Mouse (Mus musculus): ENCODE measurements around the gene Zfp966.
"Not testable (repeated sequence)": the region's sequence is repeated elsewhere in the genome, so short reads cannot be mapped to it uniquely, and the experiment has no call there.

Zfp966 gene

DNA sequence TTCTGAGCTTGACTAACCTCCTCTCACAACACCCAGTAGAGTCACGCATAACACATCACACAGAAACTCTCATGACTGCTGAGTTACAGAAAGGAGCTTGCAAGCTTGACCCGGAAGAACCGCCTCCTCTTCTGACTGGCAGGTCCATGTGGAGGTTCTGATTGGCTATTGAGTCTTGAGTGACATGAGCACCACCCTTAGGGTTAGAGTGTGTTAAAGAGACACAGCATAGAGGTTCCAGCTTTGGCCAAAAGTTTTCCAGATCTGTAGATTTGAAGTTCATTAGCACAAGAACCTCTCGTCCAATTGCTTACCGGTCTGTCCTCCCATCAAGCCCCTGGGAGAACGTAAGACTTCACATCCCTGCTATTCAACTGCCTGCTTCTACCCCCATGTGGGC lies at the start of gene Zfp966:
Gene Zfp966 (minus strand): TSS at position 101 of the 400 bp plus-strand sequence.
- not testable (repeated sequence) for DNase-seq

DNA sequence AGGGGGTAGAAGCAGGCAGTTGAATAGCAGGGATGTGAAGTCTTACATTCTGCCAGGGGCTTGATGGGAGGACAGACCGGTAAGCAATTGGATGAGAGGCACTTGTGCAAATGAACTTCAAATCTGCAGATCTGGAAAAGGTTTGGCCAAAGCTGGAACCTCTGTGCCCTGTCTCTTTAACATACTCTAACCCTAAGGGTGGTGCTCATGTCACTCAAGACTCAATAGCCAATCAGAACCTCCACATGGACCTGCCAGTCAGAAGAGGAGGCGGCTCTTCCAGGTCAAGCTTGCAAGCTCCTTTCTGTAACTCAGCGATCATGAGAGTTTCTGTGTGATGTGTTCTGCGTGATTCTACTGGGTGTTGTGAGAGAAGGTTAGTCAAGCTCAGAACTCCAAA lies 34.1 kb upstream of the Zfp966 start, which contains the start of gene Gm2026:
Gene Gm2026 (plus strand): TSS at position 301 of the 400 bp plus-strand sequence.
- not testable (repeated sequence) for DNase-seq

- not testable (repeated sequence) for DNase-seq
These were observed 61.9 kb downstream of the Zfp966 start, which contains the start of gene Gm6710 for GRCm38 (mm10) chr2:175869024-175869423. Gene Gm6710, plus strand, starts transcription at chr2:175869219.

Data from kidney, adult 8-10 months (tissue).